Mouse (Mus musculus) CD4-positive naive resting alpha-beta T cell, adult 76 days (primary cell): ENCODE results near the gene Plekhm1. TPM values are rescaled to one million over a fixed set of nuclear protein-coding genes. Genes with fewer than 3 reads are reported as not detected.

Source experiments
- total RNA-seq: library from RNA; stranded (reverse); gene quantifications from one replicate; pipeline ENCODE4 v1.2.4, GENCODE M21; 2023

The Plekhm1 gene
- 40.5 TPM for total RNA-seq

DNA sequence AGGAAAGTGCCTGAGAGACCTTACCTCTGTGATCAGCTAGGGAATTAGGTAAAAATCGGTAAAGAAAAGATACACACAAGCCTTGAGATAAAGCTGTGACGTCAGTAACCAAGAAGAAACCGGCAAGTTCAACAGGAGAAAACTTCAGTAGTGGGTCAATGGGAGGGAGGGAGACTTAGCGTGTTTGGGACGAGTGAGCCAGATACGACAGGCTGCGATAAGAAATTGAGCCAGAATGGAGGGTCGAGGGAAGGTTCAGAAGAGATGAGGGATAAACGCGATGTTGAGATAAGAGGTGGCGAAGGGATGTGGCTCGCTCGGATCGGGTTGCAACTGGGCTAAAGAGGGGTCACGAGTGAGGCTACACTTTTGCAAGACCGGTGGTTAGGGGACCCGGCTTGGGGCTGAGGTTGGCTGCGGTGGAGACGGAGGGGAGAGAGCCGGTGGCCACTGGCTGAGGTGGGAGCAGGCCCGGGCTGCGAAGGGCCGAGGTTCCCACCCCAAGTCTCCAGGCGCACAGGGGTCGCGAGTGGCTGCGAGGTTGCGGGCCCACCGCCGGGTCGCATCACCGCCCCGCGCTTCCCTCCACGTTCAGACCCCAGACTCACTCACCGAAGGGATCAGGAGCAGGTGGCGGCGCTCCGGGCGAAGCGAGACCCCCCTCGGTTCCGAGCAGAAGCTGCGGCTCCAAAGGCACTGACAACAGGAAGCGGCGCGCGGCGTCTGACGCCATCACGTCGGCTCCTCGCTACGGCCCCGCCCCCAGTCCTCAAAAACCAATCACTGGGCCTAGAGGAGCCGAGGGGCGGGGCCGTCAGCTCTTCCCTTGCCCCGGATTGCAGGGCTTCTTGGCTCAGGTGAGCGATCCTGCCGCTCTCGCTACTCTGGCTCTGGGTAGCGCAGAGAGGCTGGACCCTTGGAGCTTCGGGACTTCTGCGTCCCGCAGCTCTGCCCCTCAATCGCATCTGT is at the start of gene Plekhm1:
TSS of gene Plekhm1 (minus strand) at position 707 of the 969 bp plus-strand sequence.

DNA sequence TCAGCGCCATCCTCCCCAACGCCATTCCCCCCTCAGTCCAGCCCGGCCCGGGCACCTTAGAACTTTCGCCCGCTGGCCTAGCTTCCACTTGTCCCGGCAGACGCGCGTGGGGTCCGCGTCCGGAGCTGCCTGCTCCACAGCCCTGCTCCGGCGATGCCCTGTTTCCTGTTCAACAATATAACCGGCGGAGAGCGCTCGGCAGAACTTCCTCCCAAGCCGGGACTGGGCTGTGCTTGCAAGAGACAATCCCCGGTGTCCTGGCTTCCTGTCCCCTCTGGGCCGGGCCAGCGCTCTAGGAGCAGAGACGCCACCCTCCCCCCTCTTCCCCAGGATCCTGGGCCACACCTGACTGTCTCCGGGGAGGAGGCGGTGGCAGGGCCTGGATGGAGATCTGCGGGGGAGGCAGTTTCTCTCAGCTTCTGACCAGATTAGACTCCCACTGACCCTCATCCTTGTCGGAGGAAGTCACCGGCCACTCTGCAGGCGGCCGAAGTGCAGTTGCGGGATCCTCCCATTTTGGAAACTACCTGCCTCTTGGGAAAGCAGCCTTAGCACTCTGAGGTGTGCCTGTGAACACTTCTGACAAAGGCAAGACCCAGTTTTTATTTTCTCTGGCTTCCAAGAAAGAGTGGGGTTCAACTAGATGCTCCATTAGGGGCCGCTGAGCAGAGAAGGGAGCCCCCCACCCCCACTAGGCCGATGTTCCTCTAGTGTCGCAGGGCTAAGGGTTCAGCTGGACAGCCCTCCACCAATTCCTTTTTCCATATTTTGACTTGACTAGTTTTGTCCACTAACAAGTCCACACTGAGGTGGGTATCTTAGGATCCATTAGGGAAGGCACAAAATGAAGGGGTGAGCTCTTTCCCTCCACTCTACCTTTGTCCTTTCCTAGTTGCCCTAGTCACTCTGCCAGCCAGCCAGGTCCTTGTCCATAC is 49.0 kb downstream of the Plekhm1 start, which contains the start of gene Arhgap27:
TSS of gene Arhgap27 (minus strand) at position 479 of the 935 bp plus-strand sequence.

Other genes starting within 250 kb of the Plekhm1 start
- 357 TPM for gene Fmnl1, start 241.6 kb downstream of the Plekhm1 start, total RNA-seq
- not detected for gene 1700023F06Rik, start 204.1 kb downstream of the Plekhm1 start, total RNA-seq
- not detected for gene Spata32, start 194.3 kb downstream of the Plekhm1 start, total RNA-seq
- gene Map3k14, start 145.2 kb downstream of the Plekhm1 start, total RNA-seq: 73.6 TPM
- gene Arhgap27, start 49.0 kb downstream of the Plekhm1 start, total RNA-seq: 66.2 TPM
- gene Lrrc37a, start 91.9 kb upstream of the Plekhm1 start, total RNA-seq: not detected
- gene Gm884, start 208.5 kb upstream of the Plekhm1 start, total RNA-seq: not detected
- gene Lyzl6, start 226.2 kb upstream of the Plekhm1 start, total RNA-seq: not detected
- not detected for gene Rprml, start 236.9 kb upstream of the Plekhm1 start, total RNA-seq